Mouse (Mus musculus): ENCODE measurements around the gene Neu2.

DNA sequence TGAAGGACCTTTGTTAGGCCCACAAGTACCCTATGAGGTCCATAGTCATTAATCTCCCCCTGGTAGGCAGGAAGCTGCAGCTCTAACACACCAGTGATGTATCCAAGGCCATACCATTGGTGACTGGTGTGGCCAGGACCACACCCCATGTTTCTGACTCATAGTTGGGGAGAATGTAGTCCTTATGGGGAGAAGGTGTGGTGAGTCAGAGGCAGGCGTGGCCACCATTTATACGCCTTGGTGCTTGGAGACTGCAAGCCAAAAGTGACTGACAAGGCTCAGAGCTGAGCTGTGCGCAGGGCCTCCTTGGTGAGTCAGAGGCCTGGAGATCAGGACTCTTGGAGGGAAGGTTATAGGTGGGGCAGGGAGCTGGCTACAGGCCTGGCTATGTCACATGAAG is 41.3 kb downstream of the Neu2 start:
- TF ChIP-seq CTCF (IDR thresholded peaks at IDR 0.05; ENCODE audit: low read depth) (no peak), EP300 (optimal IDR thresholded peaks at IDR 0.05) (no peak)

Data from stomach, postnatal 0 days (tissue).